Mouse (Mus musculus) embryonic facial prominence, embryonic 13.5 days (tissue): Measurements from ENCODE around the gene Mttp. TPM values are rescaled to one million over a fixed set of nuclear protein-coding genes. Genes with fewer than 3 reads are reported as not detected.

ENCODE experiments used
- ATAC-seq: fragments of 200-750 bp; cut with Nextera tagmentation; 2 replicates; pipeline ENCODE4 v1.8.0; 2017; ENCODE audit warnings: low read depth; ENCODE audit not compliant: insufficient number of reproducible peaks, insufficient read depth, low FRiP score, low TSS enrichment
- H3K27ac ChIP-seq: fragments of 300-500 bp; sonication (generic); 2 replicates; pipeline ENCODE4 v1.5.1; 2015; ENCODE audit warnings: moderate library complexity, mild to moderate bottlenecking, inconsistent platforms
- H3K27me3 ChIP-seq: fragments of 300-500 bp; sonication (generic); 2 replicates; pipeline ENCODE4 v1.6.1; 2015; ENCODE audit warnings: mild to moderate bottlenecking, inconsistent platforms
- H3K36me3 ChIP-seq: fragments of 300-500 bp; sonication (generic); 2 replicates; pipeline ENCODE4 v1.6.1; 2015; ENCODE audit warnings: mild to moderate bottlenecking, inconsistent platforms
- H3K4me1 ChIP-seq: fragments of 300-500 bp; sonication (generic); 2 replicates; pipeline ENCODE4 v1.6.1; 2015; ENCODE audit warnings: inconsistent platforms
- H3K4me2 ChIP-seq: fragments of 300-500 bp; sonication (generic); 2 replicates; pipeline ENCODE4 v1.6.1; 2015; ENCODE audit warnings: moderate library complexity, mild to moderate bottlenecking, inconsistent platforms
- H3K4me3 ChIP-seq: fragments of 300-500 bp; sonication (generic); 2 replicates; pipeline ENCODE4 v1.5.1; 2015; ENCODE audit warnings: mild to moderate bottlenecking, inconsistent platforms
- H3K9ac ChIP-seq: fragments of 300-500 bp; sonication (generic); 2 replicates; pipeline ENCODE4 v1.6.1; 2015; ENCODE audit warnings: mild to moderate bottlenecking, inconsistent platforms
- H3K9me3 ChIP-seq: fragments of 300-500 bp; sonication (generic); 2 replicates; pipeline ENCODE4 v1.6.1; 2016; ENCODE audit warnings: inconsistent platforms
- WGBS: fragments of 180-500 bp; shearing (Covaris S2); methylation state at CpG from one replicate; pipeline ENCODE4 v1.1.7; 2015; ENCODE audit warnings: mixed read lengths; 5-methylcytosine and 5-hydroxymethylcytosine counted together
- polyA plus RNA-seq: library from polyadenylated mRNA; unstranded; fragments of >200 nt; fragmentation: Nextera tagmentation; extraction: Ambion mirVana; gene quantifications from 2 replicates; pipeline ENCODE4 v1.2.1, GENCODE M21; 2015

Gene Mttp
- polyA plus RNA-seq: 8.7 and 13.3 TPM in 2 replicates

GRCm38 (mm10) chr3:138144642-138145171 lies at the start of gene Mttp:
Gene Mttp, minus strand, starts transcription at chr3:138144968.
- Histone ChIP-seq H3K27ac (peak within 1 kb of the TSS; percentile 99), H3K4me2 (peak within 1 kb of the TSS; percentile 70), H3K4me1 (peaks cover 9% of the 10 kb centered on the region; the same call in 1 of the 2 replicates), H3K4me3 (peak within 1 kb of the TSS; percentile 63), H3K9ac (peak within 1 kb of the TSS; percentile 85), H3K27me3 (no peaks in the 10 kb centered on the region), H3K9me3 (no peaks in the 10 kb centered on the region), H3K36me3 (peaks cover 9% of the 10 kb centered on the region)
- whole genome bisulfite sequencing: 4% methylated on average over 8 of the region's 8 CpGs
- ATAC-seq: no peak

GRCm38 (mm10) chr3:138193683-138194302 lies 49.0 kb upstream of the Mttp start, which contains the start of gene 4930579F01Rik:
Gene 4930579F01Rik, minus strand, starts transcription at chr3:138193825.
- Histone ChIP-seq H3K4me2 (no peak within 1 kb of the TSS), H3K9ac (no peak within 1 kb of the TSS), H3K27ac (no peak within 1 kb of the TSS), H3K27me3 (no peaks in the 10 kb centered on the region), H3K36me3 (no peaks in the 10 kb centered on the region), H3K4me1 (peaks cover 4% of the 10 kb centered on the region; the same call in 1 of the 2 replicates), H3K4me3 (no peak within 1 kb of the TSS), H3K9me3 (no peaks in the 10 kb centered on the region)
- ATAC-seq: no peak
- WGBS: 82% methylated on average over 15 of the region's 15 CpGs

- Histone ChIP-seq H3K9ac (no peak overlapping the region), H3K27me3 (no peaks in the 10 kb centered on the region), H3K4me3 (no peak overlapping the region), H3K9me3 (no peaks in the 10 kb centered on the region), H3K4me1 (no peaks in the 10 kb centered on the region), H3K36me3 (no peaks in the 10 kb centered on the region), H3K27ac (no peak overlapping the region), H3K4me2 (no peak overlapping the region)
- 83% methylated on average over 7 of the region's 7 CpGs for WGBS
- ATAC-seq: no peak
Measured at GRCm38 (mm10) chr3:138192260-138192659, 47.5 kb upstream of the Mttp start.

GRCm38 (mm10) chr3:138185995-138186930 lies 41.5 kb upstream of the Mttp start:
- H3K27ac ChIP-seq: no peak overlapping the region
- H3K9me3 ChIP-seq: no peaks in the 10 kb centered on the region
- no peak overlapping the region for H3K4me2 ChIP-seq
- H3K4me1 ChIP-seq: no peaks in the 10 kb centered on the region
- ATAC-seq: no peak
- H3K36me3 ChIP-seq: no peaks in the 10 kb centered on the region
- no peaks in the 10 kb centered on the region for H3K27me3 ChIP-seq
- no peak overlapping the region for H3K9ac ChIP-seq
- 84% methylated on average over 26 of the region's 26 CpGs for WGBS
- no peak overlapping the region for H3K4me3 ChIP-seq

- Histone ChIP-seq H3K4me1 (no peaks in the 10 kb centered on the region), H3K27ac (no peak overlapping the region), H3K4me2 (no peak overlapping the region), H3K9ac (no peak overlapping the region), H3K27me3 (no peaks in the 10 kb centered on the region), H3K36me3 (no peaks in the 10 kb centered on the region), H3K9me3 (no peaks in the 10 kb centered on the region), H3K4me3 (no peak overlapping the region)
- no peak for ATAC-seq
- 51% methylated on average over 4 of the region's 4 CpGs for WGBS
Measured at GRCm38 (mm10) chr3:138185290-138185689, 40.5 kb upstream of the Mttp start.

- ATAC-seq: no peak
- Histone ChIP-seq H3K4me1 (no peaks in the 10 kb centered on the region), H3K36me3 (no peaks in the 10 kb centered on the region), H3K9me3 (no peaks in the 10 kb centered on the region), H3K27me3 (no peaks in the 10 kb centered on the region), H3K9ac (no peak overlapping the region), H3K4me2 (no peak overlapping the region), H3K4me3 (no peak overlapping the region), H3K27ac (no peak overlapping the region)
- 93% methylated on average over 7 of the region's 7 CpGs for WGBS
Measured at GRCm38 (mm10) chr3:138183371-138183770, 38.6 kb upstream of the Mttp start.

- Histone ChIP-seq H3K27ac (no peak overlapping the region), H3K9me3 (peaks cover 5% of the 10 kb centered on the region; the same call in 1 of the 2 replicates), H3K9ac (no peak overlapping the region), H3K27me3 (no peaks in the 10 kb centered on the region), H3K4me2 (no peak overlapping the region), H3K4me1 (no peaks in the 10 kb centered on the region), H3K4me3 (no peak overlapping the region), H3K36me3 (no peaks in the 10 kb centered on the region)
- WGBS: 90% methylated on average over 2 of the region's 2 CpGs
- ATAC-seq: no peak
Measured at GRCm38 (mm10) chr3:138182019-138182418, 37.3 kb upstream of the Mttp start.

GRCm38 (mm10) chr3:138175551-138175950 lies 30.8 kb upstream of the Mttp start:
- no peak overlapping the region for H3K4me2 ChIP-seq
- no peak overlapping the region for H3K4me3 ChIP-seq
- H3K36me3 ChIP-seq: no peaks in the 10 kb centered on the region
- H3K27me3 ChIP-seq: no peaks in the 10 kb centered on the region
- no peaks in the 10 kb centered on the region for H3K4me1 ChIP-seq
- no peak overlapping the region for H3K27ac ChIP-seq
- WGBS: 77% methylated on average over 6 of the region's 6 CpGs
- H3K9me3 ChIP-seq: peaks cover 5% of the 10 kb centered on the region
- ATAC-seq: no peak
- H3K9ac ChIP-seq: no peak overlapping the region

GRCm38 (mm10) chr3:138173291-138173690 lies 28.5 kb upstream of the Mttp start:
- Histone ChIP-seq H3K9me3 (peaks cover 5% of the 10 kb centered on the region), H3K36me3 (no peaks in the 10 kb centered on the region), H3K4me3 (no peak overlapping the region), H3K9ac (no peak overlapping the region), H3K27ac (no peak overlapping the region), H3K4me1 (no peaks in the 10 kb centered on the region), H3K4me2 (no peak overlapping the region), H3K27me3 (no peaks in the 10 kb centered on the region)
- WGBS: 82% methylated on average over 10 of the region's 10 CpGs
- no peak for ATAC-seq

GRCm38 (mm10) chr3:138162553-138163183 lies 17.9 kb upstream of the Mttp start:
- Histone ChIP-seq H3K9ac (no peak overlapping the region), H3K27ac (no peak overlapping the region), H3K9me3 (no peaks in the 10 kb centered on the region), H3K36me3 (no peaks in the 10 kb centered on the region), H3K4me2 (no peak overlapping the region), H3K4me1 (no peaks in the 10 kb centered on the region), H3K4me3 (no peak overlapping the region), H3K27me3 (no peaks in the 10 kb centered on the region)
- ATAC-seq: no peak
- 64% methylated on average over 4 of the region's 4 CpGs for WGBS

- Histone ChIP-seq H3K4me3 (no peak overlapping the region), H3K4me2 (no peak overlapping the region), H3K9me3 (no peaks in the 10 kb centered on the region), H3K36me3 (no peaks in the 10 kb centered on the region), H3K27me3 (no peaks in the 10 kb centered on the region), H3K9ac (no peak overlapping the region), H3K27ac (no peak overlapping the region), H3K4me1 (no peaks in the 10 kb centered on the region)
- no peak for ATAC-seq
- WGBS: 77% methylated on average over 10 of the region's 10 CpGs
Measured at GRCm38 (mm10) chr3:138161623-138162022, 16.9 kb upstream of the Mttp start.
